Mouse (Mus musculus): ENCODE results near the gene Mnx1. TPM values are rescaled to one million over a fixed set of nuclear protein-coding genes. Genes with fewer than 3 reads are reported as not detected.
"Not testable (repeated sequence)": the region's sequence is repeated elsewhere in the genome, so short reads cannot be mapped to it uniquely, and the experiment has no call there.

Gene Mnx1
- total and polyA plus RNA-seq, 3 experiments: 0.11 to 0.21 TPM; not detected in 1

GRCm38 (mm10) chr5:29452352-29452751, 25.9 kb downstream of the Mnx1 start:
- no peaks in the 10 kb centered on the region for H3K9me3 ChIP-seq (replicated peaks; ENCODE audit: low read length)
- no peak overlapping the region for H3K27ac ChIP-seq (ENCODE audit: insufficient read depth, low read depth)
- H3K4me2 ChIP-seq (ENCODE audit: insufficient read depth, low read depth, poor library complexity, severe bottlenecking): no peak overlapping the region
- no peak for DNase-seq (ENCODE audit: extremely low read depth)
- no peak for TF ChIP-seq SMC3 (IDR thresholded peaks at IDR 0.05; ENCODE audit: low read depth, low read length)
- TF ChIP-seq ZC3H11A (IDR thresholded peaks at IDR 0.05; ENCODE audit: low read depth, low read length): no peak
- TF ChIP-seq SIN3A (IDR thresholded peaks at IDR 0.05; ENCODE audit: low read length): no peak
- TF ChIP-seq POLR2AphosphoS2 (IDR thresholded peaks at IDR 0.05; ENCODE audit: low read depth, low read length): no peak
- no peak for TF ChIP-seq KAT2A (IDR thresholded peaks at IDR 0.05; ENCODE audit: insufficient replicate concordance, low read length)
- no peak for TF ChIP-seq HCFC1 (IDR thresholded peaks at IDR 0.05; ENCODE audit: low read depth, low read length)
- TF ChIP-seq RAD21 (IDR thresholded peaks at IDR 0.05; ENCODE audit: low read depth, low read length): no peak
- no peak for TF ChIP-seq BHLHE40 (IDR thresholded peaks at IDR 0.05; ENCODE audit: low read depth, low read length)
- no peak for TF ChIP-seq JUN (IDR thresholded peaks at IDR 0.05; ENCODE audit: insufficient read depth, low read depth, low read length)
- no peak for TF ChIP-seq ELF1 (IDR thresholded peaks at IDR 0.05; ENCODE audit: low read depth, low read length)
- no peak for TF ChIP-seq PAX5 (IDR thresholded peaks at IDR 0.05; ENCODE audit: low read length)
- TF ChIP-seq CHD2 (IDR thresholded peaks at IDR 0.05; ENCODE audit: low read length): no peak
- no peak for TF ChIP-seq ETS1 (conservative IDR thresholded peaks at IDR 0.05; ENCODE audit: low read depth, low read length)
- TF ChIP-seq GABPA (IDR thresholded peaks at IDR 0.05; ENCODE audit: insufficient replicate concordance, low read depth, low read length): no peak
- no peak for TF ChIP-seq NELFE (IDR thresholded peaks at IDR 0.05; ENCODE audit: low read depth, low read length)
- no peak for TF ChIP-seq CTCF (conservative IDR thresholded peaks at IDR 0.05 in 1 of 2, IDR thresholded peaks at IDR 0.05 in 1 of 2; ENCODE audit: low read depth in 2 of 2, low read length in 2 of 2)
- TF ChIP-seq USF1 (IDR thresholded peaks at IDR 0.05; ENCODE audit: low read depth, low read length): no peak
- no peak for TF ChIP-seq MAZ (IDR thresholded peaks at IDR 0.05; ENCODE audit: low read depth, low read length)
- no peak for TF ChIP-seq MYC (IDR thresholded peaks at IDR 0.05; ENCODE audit: low read depth, low read length)
- in situ Hi-C loops (cut with MboI; ENCODE audit: low pct_ligation_motif_present, low pct_unique_long_range_greater_than_20kb, low sequenced_read_pairs): no loop called here
- H3K79me2 ChIP-seq (replicated peaks; ENCODE audit: control insufficient read depth, extremely low read depth, insufficient read depth, poor library complexity, severe bottlenecking): no peaks in the 10 kb centered on the region
- no peaks in the 10 kb centered on the region for H3K27me3 ChIP-seq (replicated peaks)
- no peak overlapping the region for H3K4me3 ChIP-seq (replicated peaks in 1 of 3; ENCODE audit: low read depth in 2 of 3, low read length in 2 of 3, poor library complexity in 1 of 3)
- peaks cover 56 to 86% of the 10 kb centered on the region in 2 experiments for H3K36me3 ChIP-seq (replicated peaks in 1 of 2; ENCODE audit: control insufficient read depth in 1 of 2, insufficient read depth in 1 of 2, low read length in 1 of 2)
- dilution Hi-C loops (cut with MboI; ENCODE audit: extremely low pct_ligation_motif_present, extremely low pct_unique_long_range_greater_than_20kb, low sequenced_read_pairs): no loop called here
- no peaks in the 10 kb centered on the region for H3K4me1 ChIP-seq (ENCODE audit: control insufficient read depth in 1 of 2, insufficient read depth in 2 of 2)
- H3K9ac ChIP-seq (ENCODE audit: insufficient read depth, low read depth): no peak overlapping the region

GRCm38 (mm10) chr5:29445275-29445674, 33.0 kb downstream of the Mnx1 start:
- no peak for DNase-seq (ENCODE audit: extremely low read depth)
- in situ Hi-C loops (cut with MboI; ENCODE audit: low pct_ligation_motif_present, low pct_unique_long_range_greater_than_20kb, low sequenced_read_pairs): no loop called here
- no peak for TF ChIP-seq ZNF384 (IDR thresholded peaks at IDR 0.05; ENCODE audit: low read depth, low read length)
- no peak for TF ChIP-seq MEF2A (IDR thresholded peaks at IDR 0.05; ENCODE audit: borderline replicate concordance, low read depth, low read length)
- no peak for TF ChIP-seq POLR2A (IDR thresholded peaks at IDR 0.05; ENCODE audit: low read depth, low read length)
- no peak for TF ChIP-seq MAX (IDR thresholded peaks at IDR 0.05; ENCODE audit: low read length)
- no peak for TF ChIP-seq RAD21 (IDR thresholded peaks at IDR 0.05; ENCODE audit: low read depth, low read length)
- no peak for TF ChIP-seq KAT2A (IDR thresholded peaks at IDR 0.05; ENCODE audit: insufficient replicate concordance, low read length)
- Histone ChIP-seq H3K4me3 (replicated peaks in 1 of 3; ENCODE audit: low read depth in 2 of 3, low read length in 2 of 3, poor library complexity in 1 of 3) (no peak overlapping the region), H3K36me3 (replicated peaks in 1 of 2; ENCODE audit: control insufficient read depth in 1 of 2, insufficient read depth in 1 of 2, low read length in 1 of 2) (peaks cover 75 to 93% of the 10 kb centered on the region in 2 experiments), H3K4me1 (ENCODE audit: control insufficient read depth in 1 of 2, insufficient read depth in 2 of 2) (no peaks in the 10 kb centered on the region), H3K27ac (ENCODE audit: insufficient read depth, low read depth) (no peak overlapping the region), H3K9ac (ENCODE audit: insufficient read depth, low read depth) (no peak overlapping the region), H3K9me3 (replicated peaks; ENCODE audit: low read length) (no peaks in the 10 kb centered on the region), H3K4me2 (ENCODE audit: insufficient read depth, low read depth, poor library complexity, severe bottlenecking) (no peak overlapping the region), H3K27me3 (replicated peaks) (no peaks in the 10 kb centered on the region), H3K79me2 (replicated peaks; ENCODE audit: control insufficient read depth, extremely low read depth, insufficient read depth, poor library complexity, severe bottlenecking) (no peaks in the 10 kb centered on the region)
- dilution Hi-C loops (cut with MboI; ENCODE audit: extremely low pct_ligation_motif_present, extremely low pct_unique_long_range_greater_than_20kb, low sequenced_read_pairs): no loop called here

- peaks cover 2 to 39% of the 10 kb centered on the region in 2 experiments for H3K4me1 ChIP-seq (ENCODE audit: control insufficient read depth in 1 of 2, insufficient read depth in 2 of 2)
- peaks cover 43 to 62% of the 10 kb centered on the region in 2 experiments for H3K36me3 ChIP-seq (replicated peaks in 1 of 2; ENCODE audit: control insufficient read depth in 1 of 2, insufficient read depth in 1 of 2, low read length in 1 of 2)
- peak overlapping the region in 1 of 3 experiments; percentile 94 for H3K4me3 ChIP-seq (replicated peaks in 1 of 3; ENCODE audit: low read depth in 2 of 3, low read length in 2 of 3, poor library complexity in 1 of 3)
Measured at GRCm38 (mm10) chr5:29436728-29437127, 41.5 kb downstream of the Mnx1 start.

More at GRCm38 (mm10) chr5:29436728-29437127, 41.5 kb downstream of the Mnx1 start:
- Histone ChIP-seq H3K4me2 (ENCODE audit: insufficient read depth, low read depth, poor library complexity, severe bottlenecking) (peak overlapping the region; percentile 69), H3K79me2 (replicated peaks; ENCODE audit: control insufficient read depth, extremely low read depth, insufficient read depth, poor library complexity, severe bottlenecking) (peaks cover 32% of the 10 kb centered on the region), H3K9ac (ENCODE audit: insufficient read depth, low read depth) (peak overlapping the region; percentile 69)
- in situ Hi-C loops (cut with MboI; ENCODE audit: low pct_ligation_motif_present, low pct_unique_long_range_greater_than_20kb, low sequenced_read_pairs); dilution Hi-C loops (cut with MboI; ENCODE audit: extremely low pct_ligation_motif_present, extremely low pct_unique_long_range_greater_than_20kb, low sequenced_read_pairs); DNase-seq (ENCODE audit: extremely low read depth); H3K9me3 ChIP-seq (replicated peaks; ENCODE audit: low read length); H3K27ac ChIP-seq (ENCODE audit: insufficient read depth, low read depth); H3K27me3 ChIP-seq (replicated peaks): not testable (repeated sequence)

Data from CH12.LX (cell line).